Mouse (Mus musculus): ENCODE measurements around the gene Oasl1.
A peak's percentile ranks its signal among the peaks of the same experiment; 100 is the strongest.

The Oasl1 gene

GRCm38 (mm10) chr5:114968651-114969050, 45.6 kb downstream of the Oasl1 start:
- DNase-seq (ENCODE audit: low spot score in 2 of 2) = no peak

GRCm38 (mm10) chr5:114969064-114969463, 46.0 kb downstream of the Oasl1 start:
- DNase-seq (ENCODE audit: low spot score in 2 of 2) = no peak

- DNase-seq (ENCODE audit: low spot score in 2 of 2) = no peak
These were observed 46.7 kb downstream of the Oasl1 start for GRCm38 (mm10) chr5:114969609-114970215.

GRCm38 (mm10) chr5:114970824-114971227, 47.8 kb downstream of the Oasl1 start, which contains the start of gene Hnf1a:
TSS of gene Hnf1a (minus strand) at chr5:114971094.
- DNase-seq (ENCODE audit: low spot score in 2 of 2) = no peak

GRCm38 (mm10) chr5:114972201-114972600, 49.2 kb downstream of the Oasl1 start:
- no peak for DNase-seq (ENCODE audit: low spot score in 2 of 2)

GRCm38 (mm10) chr5:114973131-114973530, 50.1 kb downstream of the Oasl1 start:
- DNase-seq (ENCODE audit: low spot score in 2 of 2) = no peak

GRCm38 (mm10) chr5:114976935-114977334, 53.9 kb downstream of the Oasl1 start:
- DNase-seq (ENCODE audit: low spot score in 2 of 2) = no peak

GRCm38 (mm10) chr5:114978473-114978872, 55.4 kb downstream of the Oasl1 start:
- DNase-seq (ENCODE audit: low spot score in 2 of 2) = no peak

- DNase-seq (ENCODE audit: low spot score in 2 of 2) = no peak
These were observed 55.8 kb downstream of the Oasl1 start for GRCm38 (mm10) chr5:114978888-114979249.

- peak; percentile 62 to 73 for DNase-seq (ENCODE audit: low spot score in 2 of 2)
These were observed 56.4 kb downstream of the Oasl1 start for GRCm38 (mm10) chr5:114979250-114980121.

GRCm38 (mm10) chr5:114980122-114980748, 57.2 kb downstream of the Oasl1 start:
- no peak for DNase-seq (ENCODE audit: low spot score in 2 of 2)

- no peak for DNase-seq (ENCODE audit: low spot score in 2 of 2)
These were observed 59.0 kb downstream of the Oasl1 start for GRCm38 (mm10) chr5:114982001-114982400.

GRCm38 (mm10) chr5:114985074-114985473, 62.0 kb downstream of the Oasl1 start:
- no peak for DNase-seq (ENCODE audit: low spot score in 2 of 2)
